Mouse (Mus musculus): ENCODE measurements at regions not wholly inside any gene's neighbourhood (a gene's known extent, or its start where the extent isn't known, plus 50 kb on each side); places are given as distances from the start of the nearest gene placed in this dataset.

DNA sequence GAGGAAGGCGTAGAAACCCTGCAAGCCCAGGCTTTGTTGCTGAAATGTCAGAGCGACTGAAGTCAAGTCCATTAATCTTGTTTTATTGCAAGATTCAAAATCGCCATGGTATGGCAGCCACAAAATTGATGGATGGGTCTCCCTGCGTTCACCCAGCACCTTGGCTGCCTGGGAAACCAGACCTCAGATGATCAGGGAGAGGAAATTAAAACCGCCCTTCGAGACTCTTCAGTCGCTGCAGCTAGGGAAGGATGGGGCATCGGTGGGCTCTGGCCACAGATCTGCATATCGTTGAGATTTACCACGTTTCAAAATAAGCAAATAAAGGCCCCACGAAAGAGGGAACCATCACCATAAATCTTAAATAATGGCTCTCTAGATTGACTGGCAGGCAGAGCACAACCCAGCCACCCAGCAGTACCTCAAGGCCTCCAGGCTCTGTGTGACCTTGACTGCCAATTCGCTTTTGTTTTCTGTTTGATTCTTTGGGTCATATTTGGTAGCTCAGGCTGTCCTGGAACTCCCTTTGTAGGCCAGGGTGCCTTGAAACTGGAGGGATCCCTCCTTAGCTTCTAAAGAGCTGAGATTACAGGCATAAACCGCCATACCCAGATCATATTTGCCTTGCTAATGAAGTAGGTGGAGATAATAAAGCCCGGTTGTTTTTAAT is 126.1 kb downstream of the Minar1 start:
- no peak for TF ChIP-seq CTCF (conservative IDR thresholded peaks at IDR 0.05; ENCODE audit: low read length)
- no peak for TF ChIP-seq NANOG (IDR thresholded peaks at IDR 0.05; ENCODE audit: borderline replicate concordance, low read length)
